Mouse (Mus musculus) lung, embryonic 16.5 days (tissue): ENCODE results near the gene Shroom3. TPM values are rescaled to one million over a fixed set of nuclear protein-coding genes. Genes with fewer than 3 reads are reported as not detected.

ENCODE experiments used
- ATAC-seq: fragments of 200-750 bp; cut with Nextera tagmentation; 2 replicates; pipeline ENCODE4 v1.8.0; 2017; ENCODE audit warnings: low read depth, mild to moderate bottlenecking, moderate library complexity
- H3K27ac ChIP-seq: fragments of 300-500 bp; sonication (generic); 2 replicates; pipeline ENCODE4 v1.5.1; 2014; ENCODE audit warnings: mild to moderate bottlenecking, control low read depth, low read length
- H3K27me3 ChIP-seq: fragments of 300-500 bp; sonication (generic); 2 replicates; pipeline ENCODE4 v1.6.1; 2014; ENCODE audit warnings: low read depth, low read length, mixed read lengths; ENCODE audit not compliant: control insufficient read depth, insufficient read depth
- H3K36me3 ChIP-seq: fragments of 300-500 bp; sonication (generic); 2 replicates; pipeline ENCODE4 v1.6.1; 2014; ENCODE audit warnings: low read length; ENCODE audit not compliant: control insufficient read depth, insufficient read depth
- H3K4me1 ChIP-seq: fragments of 300-500 bp; sonication (generic); replicated peaks from 2 replicates; pipeline ENCODE4 v1.6.1; 2014; ENCODE audit warnings: low read length, mixed read lengths; ENCODE audit not compliant: control insufficient read depth, insufficient read depth
- H3K4me2 ChIP-seq: fragments of 300-500 bp; sonication (generic); 2 replicates; pipeline ENCODE4 v1.6.1; 2014; ENCODE audit warnings: low read depth, low read length, control low read depth
- H3K4me3 ChIP-seq: fragments of 300-500 bp; sonication (generic); 2 replicates; pipeline ENCODE4 v1.5.1; 2014; ENCODE audit warnings: mild to moderate bottlenecking, low read length, control low read depth
- H3K9ac ChIP-seq: fragments of 300-500 bp; sonication (generic); 2 replicates; pipeline ENCODE4 v1.6.1; 2014; ENCODE audit warnings: low read length, control low read depth
- H3K9me3 ChIP-seq: fragments of 300-500 bp; sonication (generic); 2 replicates; pipeline ENCODE4 v1.6.1; 2016; ENCODE audit warnings: low read length; ENCODE audit not compliant: control insufficient read depth
- WGBS: fragments of 180-500 bp; shearing (Covaris S2); extraction: QIAGEN DNeasy Blood & Tissue Kit; methylation state at CpG from one replicate; pipeline ENCODE4 v1.1.7; 2014; 5-methylcytosine and 5-hydroxymethylcytosine counted together
- polyA plus RNA-seq: library from polyadenylated mRNA; unstranded; fragments of >200 nt; fragmentation: Nextera tagmentation; extraction: Ambion mirVana; gene quantifications from 2 replicates; pipeline ENCODE4 v1.2.1, GENCODE M21; 2015

The Shroom3 gene
- polyA plus RNA-seq, 1 experiment from 2014 or later, result 4.0 TPM

DNA sequence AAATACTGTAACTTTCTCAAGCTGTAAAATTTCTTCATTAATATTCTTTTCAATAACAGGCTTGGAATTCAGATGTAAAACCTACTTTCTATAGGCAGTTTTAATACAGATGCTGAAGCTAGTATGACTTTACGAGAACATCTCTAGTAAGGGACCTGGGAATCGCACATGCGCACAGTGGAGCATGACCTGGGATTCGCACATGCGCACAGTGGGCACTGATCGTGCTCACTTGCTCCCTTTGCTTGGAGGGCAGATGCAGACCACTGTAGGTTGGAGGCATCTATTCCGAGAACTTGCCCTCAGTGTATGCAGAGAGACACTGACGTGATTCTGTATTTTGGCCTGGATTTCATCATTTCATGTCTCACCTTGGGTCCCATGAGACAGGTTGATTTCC lies 212.6 kb downstream of the Shroom3 start:
- Histone ChIP-seq H3K4me2 (no peak overlapping the region), H3K27me3 (no peaks in the 10 kb centered on the region), H3K4me3 (no peak overlapping the region), H3K36me3 (no peaks in the 10 kb centered on the region), H3K9me3 (no peaks in the 10 kb centered on the region), H3K27ac (no peak overlapping the region), H3K4me1 (peaks cover 18% of the 10 kb centered on the region), H3K9ac (no peak overlapping the region)
- WGBS, result 94% methylated on average over 8 of the region's 8 CpGs
- ATAC-seq, result no peak

DNA sequence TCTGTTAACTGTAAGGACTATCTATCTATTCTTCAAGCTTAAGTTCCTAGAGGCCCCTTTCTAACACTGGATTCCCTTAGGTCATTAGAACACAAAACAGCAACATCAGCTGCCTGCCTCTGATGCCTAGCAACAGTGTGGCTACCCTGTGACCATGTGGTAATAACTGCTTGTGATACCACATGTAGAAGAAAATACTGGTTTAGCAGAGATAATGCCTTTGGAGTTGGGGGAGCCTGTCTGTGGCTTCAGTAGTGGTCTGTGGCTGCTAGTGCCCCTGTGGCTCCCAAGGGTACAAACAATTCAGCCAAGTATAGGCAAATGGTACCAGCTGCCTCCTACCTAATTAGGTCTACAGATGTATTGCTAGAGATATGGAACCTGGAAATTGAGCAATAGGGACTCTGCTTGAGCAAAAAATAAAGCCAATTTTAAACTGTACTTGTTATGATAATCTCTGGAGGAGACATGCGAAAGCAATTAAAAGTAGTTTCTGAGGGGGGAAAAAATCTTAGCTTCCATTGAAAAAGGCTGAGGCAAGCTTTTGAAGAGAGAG lies 213.6 kb downstream of the Shroom3 start:
- no peak for ATAC-seq
- WGBS, result 67% methylated on average over 1 of the region's 1 CpGs
- no peak overlapping the region for H3K9ac ChIP-seq

DNA sequence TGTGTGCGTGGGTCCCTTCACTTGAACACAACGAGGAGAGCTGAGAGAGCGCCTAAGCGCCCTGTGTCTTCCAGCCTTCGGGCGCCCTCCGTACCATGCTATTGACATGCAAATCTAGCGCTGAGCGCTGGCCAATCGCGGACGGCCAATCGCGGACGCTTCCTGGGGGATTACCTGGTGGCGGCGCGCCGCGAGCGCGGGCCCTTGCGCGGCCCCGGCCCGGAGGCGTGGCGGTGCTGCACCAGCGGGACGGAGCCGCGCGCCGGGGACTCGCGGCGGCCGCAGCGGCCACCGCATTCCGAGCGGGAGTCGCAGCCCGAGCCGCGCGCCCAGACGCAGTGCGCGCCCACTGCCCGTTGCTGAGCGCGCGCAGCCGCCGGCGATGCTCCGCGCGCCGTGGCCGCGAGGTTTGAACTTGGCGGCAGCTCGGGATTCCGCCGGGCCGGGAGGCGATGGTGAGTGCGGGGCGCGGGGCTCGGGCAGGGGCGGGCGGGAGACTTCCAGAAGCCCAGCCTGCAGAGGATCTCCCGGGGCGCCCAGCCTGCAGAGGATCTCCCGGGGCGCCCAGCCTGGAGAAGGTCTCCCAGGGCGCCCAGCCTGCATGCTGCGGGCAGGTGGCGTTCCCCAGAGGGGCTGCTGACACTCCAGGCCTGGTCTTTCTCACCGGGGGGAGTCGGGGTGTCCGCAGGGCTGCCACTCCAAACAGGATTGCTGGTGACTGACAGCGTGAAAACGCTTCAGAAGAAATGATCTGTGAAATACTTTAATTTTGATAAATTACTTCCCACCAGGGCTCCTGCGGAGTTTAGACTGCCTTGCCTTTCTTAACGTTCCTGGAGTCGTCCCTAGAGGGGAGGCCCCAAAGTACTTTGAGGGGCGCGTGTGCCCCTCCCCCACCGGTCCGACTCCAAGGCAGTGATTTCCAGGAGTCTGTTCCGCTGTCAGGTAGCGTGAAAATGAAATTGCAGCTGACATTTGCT lies 214.8 kb downstream of the Shroom3 start:
- Histone ChIP-seq H3K36me3 (no peaks in the 10 kb centered on the region), H3K4me3 (peak overlapping the region; percentile 72), H3K9ac (peak overlapping the region; percentile 84), H3K9me3 (no peaks in the 10 kb centered on the region), H3K4me1 (peaks cover 13% of the 10 kb centered on the region), H3K4me2 (peak overlapping the region; percentile 98), H3K27ac (peak overlapping the region; percentile 57), H3K27me3 (no peaks in the 10 kb centered on the region)
- under 1% methylated on average over 68 of the region's 96 CpGs for WGBS
- peak; percentile 96 for ATAC-seq

More for the DNA sequence above, 213.6 kb downstream of the Shroom3 start:
- Histone ChIP-seq H3K36me3 (no peaks in the 10 kb centered on the region), H3K9me3 (no peaks in the 10 kb centered on the region), H3K4me3 (no peak overlapping the region), H3K4me1 (peaks cover 16% of the 10 kb centered on the region), H3K4me2 (no peak overlapping the region), H3K27me3 (no peaks in the 10 kb centered on the region), H3K27ac (no peak overlapping the region)

DNA sequence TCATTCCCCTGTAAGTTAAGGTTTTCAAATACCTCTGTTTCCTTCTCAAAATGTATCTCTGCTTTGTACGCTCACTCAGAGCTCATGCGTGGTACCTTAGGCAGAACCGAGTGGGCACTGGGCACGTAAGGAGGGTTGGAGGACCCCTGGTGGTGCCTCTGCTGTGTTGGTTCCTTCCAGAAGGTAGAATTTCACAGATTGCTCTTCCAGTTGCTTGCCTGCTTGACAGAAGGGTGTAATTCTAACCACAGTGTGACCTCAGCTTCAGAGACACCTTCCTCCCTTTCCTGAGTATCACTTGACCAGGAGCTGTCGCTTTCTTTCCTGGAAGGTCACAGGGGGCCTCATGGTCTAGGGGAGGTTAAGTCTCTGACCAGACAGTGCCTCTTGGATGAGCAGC lies 217.2 kb downstream of the Shroom3 start:
- Histone ChIP-seq H3K36me3 (no peaks in the 10 kb centered on the region), H3K4me1 (peaks cover 20% of the 10 kb centered on the region), H3K9ac (no peak overlapping the region), H3K4me2 (no peak overlapping the region), H3K4me3 (no peak overlapping the region), H3K9me3 (no peaks in the 10 kb centered on the region), H3K27ac (no peak overlapping the region), H3K27me3 (no peaks in the 10 kb centered on the region)
- 66% methylated on average over 5 of the region's 5 CpGs for WGBS
- no peak for ATAC-seq

DNA sequence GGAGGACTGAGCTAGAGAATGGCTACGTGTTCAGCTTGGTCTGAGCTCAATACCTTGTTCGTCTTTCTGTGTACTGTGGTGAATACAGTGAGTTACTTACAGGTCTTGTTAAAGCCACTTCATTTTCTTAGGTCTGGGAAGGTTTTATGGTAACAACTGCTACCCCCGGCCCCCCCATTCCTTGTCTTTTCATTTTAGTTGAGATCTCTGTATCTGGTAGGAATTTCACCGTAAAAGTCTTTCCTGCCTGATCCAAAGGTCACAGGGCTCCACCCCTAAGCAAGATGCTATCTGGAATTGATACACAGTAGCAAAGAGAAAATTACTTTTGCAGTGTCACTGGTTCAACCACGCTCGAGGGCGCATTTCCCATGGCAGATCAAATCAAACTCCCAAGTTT lies 218.6 kb downstream of the Shroom3 start:
- Histone ChIP-seq H3K4me1 (peaks cover 25% of the 10 kb centered on the region), H3K4me3 (no peak overlapping the region), H3K27ac (no peak overlapping the region), H3K9ac (no peak overlapping the region), H3K27me3 (no peaks in the 10 kb centered on the region), H3K36me3 (no peaks in the 10 kb centered on the region), H3K9me3 (no peaks in the 10 kb centered on the region), H3K4me2 (no peak overlapping the region)
- 66% methylated on average over 7 of the region's 7 CpGs for WGBS
- ATAC-seq, result no peak

DNA sequence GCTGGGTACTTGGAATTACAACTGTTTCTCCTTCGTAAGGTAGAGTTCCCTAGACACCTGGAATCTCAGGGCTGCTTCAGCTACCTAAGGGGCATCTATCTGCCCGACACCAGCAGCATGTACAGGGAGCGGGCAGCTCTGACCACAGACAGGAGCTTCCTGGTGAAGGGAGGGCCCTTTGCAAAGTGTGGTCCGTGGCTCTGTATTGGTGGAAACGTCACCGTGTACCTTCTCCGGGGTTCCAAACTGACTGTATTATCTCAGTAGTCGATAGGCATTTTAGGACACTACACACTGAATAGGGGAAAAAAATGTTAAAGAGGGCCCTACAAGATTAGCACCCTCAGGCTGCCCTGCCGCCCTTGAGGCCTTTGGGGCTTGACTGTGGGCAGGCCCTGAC lies 221.9 kb downstream of the Shroom3 start:
- peak; percentile 26; the same call in 1 of the 2 replicates for ATAC-seq
- Histone ChIP-seq H3K4me2 (no peak overlapping the region), H3K36me3 (peaks cover 4% of the 10 kb centered on the region; the same call in 1 of the 2 replicates), H3K27me3 (no peaks in the 10 kb centered on the region), H3K4me1 (peaks cover 15% of the 10 kb centered on the region), H3K9ac (no peak overlapping the region; the same call in 1 of the 2 replicates), H3K27ac (peak overlapping the region; percentile 67), H3K4me3 (no peak overlapping the region), H3K9me3 (peaks cover 9% of the 10 kb centered on the region)
- 45% methylated on average over 9 of the region's 9 CpGs for WGBS

DNA sequence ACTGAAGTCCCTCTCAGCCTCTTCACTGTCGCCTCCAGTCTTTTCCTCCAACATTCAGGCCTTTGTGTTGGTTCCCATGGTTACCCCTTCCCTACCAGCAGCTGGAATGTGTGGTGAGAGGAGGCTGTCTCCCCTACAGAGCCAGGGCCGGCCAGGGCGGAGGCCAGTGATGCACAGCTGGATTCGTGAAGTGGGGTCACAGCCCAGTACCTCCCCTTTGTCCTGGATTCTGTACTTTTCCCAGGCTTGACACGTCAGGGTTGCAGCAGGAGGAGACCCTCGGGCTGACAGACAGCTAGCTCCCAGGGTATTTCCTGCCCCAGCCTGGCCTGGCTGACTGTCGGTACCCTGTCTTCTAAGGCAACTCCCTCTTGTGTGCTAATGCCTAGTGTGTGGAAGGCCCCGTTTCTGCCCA lies 222.4 kb downstream of the Shroom3 start:
- Histone ChIP-seq H3K27me3 (no peaks in the 10 kb centered on the region), H3K9me3 (peaks cover 13% of the 10 kb centered on the region), H3K4me1 (peaks cover 15% of the 10 kb centered on the region), H3K4me3 (no peak overlapping the region), H3K4me2 (no peak overlapping the region), H3K9ac (peak overlapping the region; percentile 48), H3K27ac (peak overlapping the region; percentile 67), H3K36me3 (peaks cover 4% of the 10 kb centered on the region; the same call in 1 of the 2 replicates)
- 20% methylated on average over 8 of the region's 8 CpGs for WGBS
- peak; percentile 93 for ATAC-seq

DNA sequence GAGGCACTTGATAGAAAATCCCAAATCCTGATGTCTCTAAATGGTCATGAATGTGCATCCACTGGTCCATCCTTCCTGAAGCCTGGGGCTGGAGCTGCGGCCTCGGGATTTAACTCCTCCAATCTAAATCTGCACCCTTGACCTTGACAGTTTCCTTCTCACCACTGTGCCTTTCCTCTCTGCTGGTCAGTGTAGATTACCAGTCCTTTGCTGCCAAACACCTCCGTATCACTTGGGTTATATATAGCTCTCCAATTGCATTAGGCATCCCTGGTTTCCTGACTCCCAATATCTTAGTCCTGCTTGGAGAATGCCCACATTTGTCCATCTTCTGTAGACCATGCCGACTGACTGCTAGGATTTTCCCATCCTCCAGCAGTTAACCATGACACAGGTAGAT lies 225.0 kb downstream of the Shroom3 start:
- ATAC-seq, result no peak
- H3K9ac ChIP-seq, result no peak overlapping the region

DNA sequence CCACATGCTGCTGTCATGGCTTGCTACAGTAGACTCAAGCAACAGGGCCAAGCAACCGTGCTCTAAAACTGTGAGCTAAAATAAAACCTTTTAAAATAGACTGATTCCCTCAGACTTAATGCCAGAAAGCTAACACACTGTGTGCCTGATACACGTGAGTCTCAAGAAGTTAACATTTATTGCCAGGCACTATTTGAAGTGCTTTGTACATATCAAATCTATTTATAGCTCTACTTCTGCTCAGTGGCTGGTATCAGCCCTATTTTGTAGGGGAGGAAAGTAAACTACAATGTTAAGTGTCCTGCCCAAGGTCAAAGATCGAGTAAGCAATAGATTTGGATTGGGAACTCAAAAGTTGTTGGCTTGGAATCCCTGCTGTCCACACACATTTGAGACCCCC lies 227.6 kb downstream of the Shroom3 start:
- H3K9me3 ChIP-seq, result peaks cover 15% of the 10 kb centered on the region
- no peak overlapping the region for H3K4me3 ChIP-seq
- H3K4me2 ChIP-seq, result no peak overlapping the region
- H3K27me3 ChIP-seq, result no peaks in the 10 kb centered on the region
- H3K4me1 ChIP-seq, result peaks cover 6% of the 10 kb centered on the region
- 57% methylated on average over 3 of the region's 3 CpGs for whole genome bisulfite sequencing
- peaks cover 4% of the 10 kb centered on the region; the same call in 1 of the 2 replicates for H3K36me3 ChIP-seq
- peak overlapping the region; percentile 37 for H3K27ac ChIP-seq
- peak; percentile 43 for ATAC-seq
- no peak overlapping the region for H3K9ac ChIP-seq

More for the DNA sequence above, 225.0 kb downstream of the Shroom3 start:
- Histone ChIP-seq H3K4me2 (no peak overlapping the region), H3K4me3 (no peak overlapping the region), H3K27me3 (no peaks in the 10 kb centered on the region), H3K9me3 (peaks cover 15% of the 10 kb centered on the region), H3K27ac (no peak overlapping the region), H3K4me1 (peaks cover 19% of the 10 kb centered on the region), H3K36me3 (peaks cover 4% of the 10 kb centered on the region; the same call in 1 of the 2 replicates)
- 69% methylated on average over 4 of the region's 4 CpGs for WGBS
